Mouse (Mus musculus): Measurements from ENCODE around the gene Kcnd3. TPM values are rescaled to one million over a fixed set of nuclear protein-coding genes. Genes with fewer than 3 reads are reported as not detected.

Kcnd3 gene
- polyA plus RNA-seq, 1 experiment from 2014 or later = 0.58 TPM

GRCm38 (mm10) chr3:105478876-105479275 lies 26.7 kb downstream of the Kcnd3 start:
- Histone ChIP-seq H3K4me1 (no peaks in the 10 kb centered on the region), H3K27me3 (ENCODE audit: insufficient read depth, poor library complexity, severe bottlenecking) (peaks cover 25% of the 10 kb centered on the region; the same call in 1 of the 2 replicates), H3K27ac (no peak overlapping the region), H3K36me3 (no peaks in the 10 kb centered on the region), H3K9me3 (no peaks in the 10 kb centered on the region), H3K4me3 (no peak overlapping the region)
- DNase-seq (ENCODE audit: low spot score) = no peak
- WGBS = 84% methylated on average over 4 of the region's 4 CpGs

- H3K27me3 ChIP-seq (ENCODE audit: insufficient read depth, poor library complexity, severe bottlenecking) = peaks cover 48% of the 10 kb centered on the region
- 76% methylated on average over 8 of the region's 8 CpGs for WGBS
- H3K9me3 ChIP-seq = no peaks in the 10 kb centered on the region
- no peak overlapping the region for H3K4me3 ChIP-seq
- H3K27ac ChIP-seq = no peak overlapping the region
- H3K4me1 ChIP-seq = no peaks in the 10 kb centered on the region
- no peaks in the 10 kb centered on the region for H3K36me3 ChIP-seq
- DNase-seq (ENCODE audit: low spot score) = no peak
Observed at GRCm38 (mm10) chr3:105481419-105481818, 29.3 kb downstream of the Kcnd3 start.

GRCm38 (mm10) chr3:105483651-105484052 lies 31.5 kb downstream of the Kcnd3 start:
- H3K4me1 ChIP-seq = no peaks in the 10 kb centered on the region
- no peaks in the 10 kb centered on the region for H3K9me3 ChIP-seq
- no peak for DNase-seq (ENCODE audit: low spot score)
- no peak overlapping the region for H3K4me3 ChIP-seq
- H3K27me3 ChIP-seq (ENCODE audit: insufficient read depth, poor library complexity, severe bottlenecking) = peaks cover 55% of the 10 kb centered on the region
- no peak overlapping the region for H3K27ac ChIP-seq
- 70% methylated on average over 13 of the region's 13 CpGs for WGBS
- H3K36me3 ChIP-seq = no peaks in the 10 kb centered on the region

GRCm38 (mm10) chr3:105487171-105487570 lies 35.0 kb downstream of the Kcnd3 start:
- Histone ChIP-seq H3K27me3 (ENCODE audit: insufficient read depth, poor library complexity, severe bottlenecking) (peaks cover 37% of the 10 kb centered on the region), H3K4me3 (no peak overlapping the region), H3K9me3 (no peaks in the 10 kb centered on the region), H3K4me1 (0 out of 2 replicates have a peak, but pooled peaks cover 4% of the 10 kb centered on the region), H3K27ac (no peak overlapping the region), H3K36me3 (no peaks in the 10 kb centered on the region)
- no peak for DNase-seq (ENCODE audit: low spot score)
- WGBS = 38% methylated on average over 8 of the region's 8 CpGs

GRCm38 (mm10) chr3:105489607-105490006 lies 37.5 kb downstream of the Kcnd3 start:
- H3K9me3 ChIP-seq = no peaks in the 10 kb centered on the region
- H3K27ac ChIP-seq = no peak overlapping the region
- 22% methylated on average over 4 of the region's 4 CpGs for WGBS
- H3K36me3 ChIP-seq = no peaks in the 10 kb centered on the region
- H3K4me1 ChIP-seq = 0 out of 2 replicates have a peak, but pooled peaks cover 4% of the 10 kb centered on the region
- DNase-seq (ENCODE audit: low spot score) = no peak
- peaks cover 47% of the 10 kb centered on the region for H3K27me3 ChIP-seq (ENCODE audit: insufficient read depth, poor library complexity, severe bottlenecking)
- no peak overlapping the region for H3K4me3 ChIP-seq

- Histone ChIP-seq H3K4me1 (peaks cover 9% of the 10 kb centered on the region; the same call in 1 of the 2 replicates), H3K36me3 (no peaks in the 10 kb centered on the region), H3K4me3 (no peak overlapping the region), H3K9me3 (no peaks in the 10 kb centered on the region), H3K27me3 (ENCODE audit: insufficient read depth, poor library complexity, severe bottlenecking) (peaks cover 44% of the 10 kb centered on the region), H3K27ac (no peak overlapping the region)
- no peak for DNase-seq (ENCODE audit: low spot score)
- WGBS = 27% methylated on average over 9 of the region's 9 CpGs
Observed at GRCm38 (mm10) chr3:105494886-105495285, 42.8 kb downstream of the Kcnd3 start.

- Histone ChIP-seq H3K4me1 (peaks cover 9% of the 10 kb centered on the region; the same call in 1 of the 2 replicates), H3K27me3 (ENCODE audit: insufficient read depth, poor library complexity, severe bottlenecking) (peaks cover 44% of the 10 kb centered on the region), H3K27ac (no peak overlapping the region), H3K36me3 (no peaks in the 10 kb centered on the region), H3K9me3 (no peaks in the 10 kb centered on the region), H3K4me3 (no peak overlapping the region)
- 72% methylated on average over 7 of the region's 7 CpGs for WGBS
- DNase-seq (ENCODE audit: low spot score) = no peak
Observed at GRCm38 (mm10) chr3:105496216-105496615, 44.1 kb downstream of the Kcnd3 start.

- DNase-seq (ENCODE audit: low spot score) = no peak
- no peak overlapping the region for H3K27ac ChIP-seq
- H3K27me3 ChIP-seq (ENCODE audit: insufficient read depth, poor library complexity, severe bottlenecking) = peaks cover 44% of the 10 kb centered on the region
- H3K36me3 ChIP-seq = no peaks in the 10 kb centered on the region
- no peak overlapping the region for H3K4me3 ChIP-seq
- H3K9me3 ChIP-seq = no peaks in the 10 kb centered on the region
- peaks cover 9% of the 10 kb centered on the region; the same call in 1 of the 2 replicates for H3K4me1 ChIP-seq
- WGBS = 84% methylated on average over 5 of the region's 5 CpGs
Observed at GRCm38 (mm10) chr3:105496935-105497334, 44.8 kb downstream of the Kcnd3 start.

- H3K9me3 ChIP-seq = no peaks in the 10 kb centered on the region
- 72% methylated on average over 1 of the region's 1 CpGs for WGBS
- H3K4me1 ChIP-seq = peaks cover 24% of the 10 kb centered on the region
Observed at GRCm38 (mm10) chr3:105501071-105501470, 48.9 kb downstream of the Kcnd3 start.

GRCm38 (mm10) chr3:105504272-105504671 lies 52.1 kb downstream of the Kcnd3 start:
- no peak overlapping the region for H3K4me3 ChIP-seq
- no peaks in the 10 kb centered on the region for H3K9me3 ChIP-seq
- peaks cover under 1% of the 10 kb centered on the region; the same call in 1 of the 2 replicates for H3K27me3 ChIP-seq (ENCODE audit: insufficient read depth, poor library complexity, severe bottlenecking)
- H3K4me1 ChIP-seq = peaks cover 24% of the 10 kb centered on the region
- H3K36me3 ChIP-seq = no peaks in the 10 kb centered on the region
- WGBS = 32% methylated on average over 3 of the region's 3 CpGs
- no peak overlapping the region for H3K27ac ChIP-seq
- no peak for DNase-seq (ENCODE audit: low spot score)

More at GRCm38 (mm10) chr3:105501071-105501470, 48.9 kb downstream of the Kcnd3 start:
- Histone ChIP-seq H3K4me3 (no peak overlapping the region), H3K27me3 (ENCODE audit: insufficient read depth, poor library complexity, severe bottlenecking) (peaks cover 9% of the 10 kb centered on the region), H3K36me3 (no peaks in the 10 kb centered on the region), H3K27ac (no peak overlapping the region)
- DNase-seq (ENCODE audit: low spot score) = no peak

- WGBS = 65% methylated on average over 15 of the region's 15 CpGs
Observed at GRCm38 (mm10) chr3:105505161-105505872, 53.2 kb downstream of the Kcnd3 start.

GRCm38 (mm10) chr3:105505873-105506170 lies 53.7 kb downstream of the Kcnd3 start:
- H3K9me3 ChIP-seq = no peaks in the 10 kb centered on the region
- H3K36me3 ChIP-seq = no peaks in the 10 kb centered on the region
- H3K4me3 ChIP-seq = no peak overlapping the region
- peaks cover 24% of the 10 kb centered on the region for H3K4me1 ChIP-seq
- WGBS = 81% methylated on average over 7 of the region's 7 CpGs
- DNase-seq (ENCODE audit: low spot score) = peak; percentile 51
- H3K27me3 ChIP-seq (ENCODE audit: insufficient read depth, poor library complexity, severe bottlenecking) = peaks cover 6% of the 10 kb centered on the region; the same call in 1 of the 2 replicates
- no peak overlapping the region for H3K27ac ChIP-seq

More at GRCm38 (mm10) chr3:105505161-105505872, 53.2 kb downstream of the Kcnd3 start:
- H3K9me3 ChIP-seq = no peaks in the 10 kb centered on the region
- no peaks in the 10 kb centered on the region for H3K36me3 ChIP-seq
- no peak overlapping the region; the same call in 1 of the 2 replicates for H3K27ac ChIP-seq
- H3K4me1 ChIP-seq = peaks cover 24% of the 10 kb centered on the region
- DNase-seq (ENCODE audit: low spot score) = peak; percentile 73
- peaks cover 6% of the 10 kb centered on the region; the same call in 1 of the 2 replicates for H3K27me3 ChIP-seq (ENCODE audit: insufficient read depth, poor library complexity, severe bottlenecking)
- H3K4me3 ChIP-seq = no peak overlapping the region

GRCm38 (mm10) chr3:105506592-105506991 lies 54.5 kb downstream of the Kcnd3 start:
- H3K27ac ChIP-seq = no peak overlapping the region
- 90% methylated on average over 4 of the region's 4 CpGs for WGBS
- peaks cover 6% of the 10 kb centered on the region; the same call in 1 of the 2 replicates for H3K27me3 ChIP-seq (ENCODE audit: insufficient read depth, poor library complexity, severe bottlenecking)
- H3K4me3 ChIP-seq = no peak overlapping the region
- H3K4me1 ChIP-seq = peaks cover 28% of the 10 kb centered on the region
- no peak for DNase-seq (ENCODE audit: low spot score)
- H3K9me3 ChIP-seq = no peaks in the 10 kb centered on the region
- no peaks in the 10 kb centered on the region for H3K36me3 ChIP-seq
